Mouse (Mus musculus) lung, embryonic 14.5 days (tissue): ENCODE data around the gene Ydjc. TPM values are rescaled to one million over a fixed set of nuclear protein-coding genes. Genes with fewer than 3 reads are reported as not detected.
A peak's percentile ranks its signal among the peaks of the same experiment; 100 is the strongest.
"Not testable (repeated sequence)": the region's sequence is repeated elsewhere in the genome, so short reads cannot be mapped to it uniquely, and the experiment has no call there.

ENCODE experiments used
- ATAC-seq: fragments of 200-750 bp; cut with Nextera tagmentation; 2 replicates; pipeline ENCODE4 v1.8.0; 2017; ENCODE audit warnings: mild to moderate bottlenecking, moderate TSS enrichment, moderate library complexity; ENCODE audit not compliant: insufficient read depth
- DNase-seq: peaks from one replicate; pipeline ENCODE4 v3.0.0-alpha.2; 2015
- H3K27ac ChIP-seq: fragments of 300-500 bp; sonication (generic); 2 replicates; pipeline ENCODE4 v1.5.1; 2014; ENCODE audit warnings: low read depth, mild to moderate bottlenecking, moderate library complexity
- H3K27me3 ChIP-seq: fragments of 300-500 bp; sonication (generic); 2 replicates; pipeline ENCODE4 v1.6.1; 2014; ENCODE audit warnings: low read length, control low read depth; ENCODE audit not compliant: insufficient read depth
- H3K36me3 ChIP-seq: fragments of 300-500 bp; sonication (generic); 2 replicates; pipeline ENCODE4 v1.6.1; 2014; ENCODE audit warnings: control low read depth; ENCODE audit not compliant: insufficient read depth
- H3K4me1 ChIP-seq: fragments of 300-500 bp; sonication (generic); 2 replicates; pipeline ENCODE4 v1.6.1; 2014; ENCODE audit warnings: antibody characterized with exemption, control low read depth; ENCODE audit not compliant: insufficient read depth
- H3K4me2 ChIP-seq: fragments of 300-500 bp; sonication (generic); 2 replicates; pipeline ENCODE4 v1.6.1; 2014; ENCODE audit warnings: mild to moderate bottlenecking
- H3K4me3 ChIP-seq: fragments of 300-500 bp; sonication (generic); 2 replicates; pipeline ENCODE4 v1.5.1; 2014; ENCODE audit warnings: low read depth, low read length
- H3K9ac ChIP-seq: fragments of 300-500 bp; sonication (generic); 2 replicates; pipeline ENCODE4 v1.6.1; 2014
- H3K9me3 ChIP-seq: fragments of 300-500 bp; sonication (generic); 2 replicates; pipeline ENCODE4 v1.6.1; 2016; ENCODE audit warnings: low read depth, low read length, control low read depth
- CTCF ChIP-seq: IDR thresholded peaks from 2 replicates; pipeline ENCODE4 v1.5.1; 2016; ENCODE audit warnings: antibody characterized with exemption, low read depth
- WGBS: fragments of 180-500 bp; shearing (Covaris S2); extraction: QIAGEN DNeasy Blood & Tissue Kit; methylation state at CpG from one replicate; pipeline ENCODE4 v1.1.7; 2014; 5-methylcytosine and 5-hydroxymethylcytosine counted together
- polyA plus RNA-seq: library from polyadenylated mRNA; unstranded; fragments of >200 nt; fragmentation: Nextera tagmentation; extraction: Ambion mirVana; gene quantifications from 2 replicates; pipeline ENCODE4 v1.2.1, GENCODE M21; 2014

Gene Ydjc
- polyA plus RNA-seq, 1 experiment from 2014 or later, result 10.1 TPM

- Histone ChIP-seq H3K27me3 (no peaks in the 10 kb centered on the region), H3K4me3 (no peak overlapping the region), H3K4me1 (0 out of 2 replicates have a peak, but pooled peaks cover 2% of the 10 kb centered on the region), H3K9ac (no peak overlapping the region), H3K9me3 (no peaks in the 10 kb centered on the region), H3K27ac (no peak overlapping the region), H3K36me3 (no peaks in the 10 kb centered on the region), H3K4me2 (no peak overlapping the region)
- TF ChIP-seq CTCF, result no peak
- WGBS, result 82% methylated on average over 15 of the region's 15 CpGs
- no peak for ATAC-seq
- no peak for DNase-seq
These were observed 7.1 kb upstream of the Ydjc start for GRCm38 (mm10) chr16:17137355-17137754.

GRCm38 (mm10) chr16:17146772-17147235, 2.4 kb downstream of the Ydjc start, which contains the start of gene Ccdc116:
TSS of gene Ccdc116 (minus strand) at chr16:17147229.
- peak; percentile 70 for TF ChIP-seq CTCF
- Histone ChIP-seq H3K36me3 (peaks cover 2% of the 10 kb centered on the region), H3K27me3 (no peaks in the 10 kb centered on the region), H3K4me3 (peak within 1 kb of the TSS; percentile 58), H3K4me1 (peaks cover 14% of the 10 kb centered on the region), H3K4me2 (peak within 1 kb of the TSS; percentile 99), H3K27ac (no peak within 1 kb of the TSS), H3K9ac (peak within 1 kb of the TSS; percentile 54), H3K9me3 (no peaks in the 10 kb centered on the region)
- peak; percentile 88 for ATAC-seq
- under 1% methylated on average over 34 of the region's 34 CpGs for WGBS
- DNase-seq, result peak; percentile 94

- Histone ChIP-seq H3K27ac (no peak overlapping the region), H3K36me3 (peaks cover 8% of the 10 kb centered on the region), H3K4me1 (peaks cover 14% of the 10 kb centered on the region), H3K9ac (peak overlapping the region; percentile 54), H3K27me3 (no peaks in the 10 kb centered on the region), H3K4me3 (peak overlapping the region; percentile 58), H3K4me2 (peak overlapping the region; percentile 99), H3K9me3 (no peaks in the 10 kb centered on the region)
- ATAC-seq (peak; percentile 19; the same call in 1 of the 2 replicates), DNase-seq (peak; percentile 41)
- under 1% methylated on average over 41 of the region's 41 CpGs for WGBS
- no peak for TF ChIP-seq CTCF
These were observed 3.0 kb downstream of the Ydjc start for GRCm38 (mm10) chr16:17147391-17147929.

- Histone ChIP-seq H3K27ac (no peak overlapping the region), H3K27me3 (no peaks in the 10 kb centered on the region), H3K9ac (peak overlapping the region; percentile 54; the same call in 1 of the 2 replicates), H3K36me3 (peaks cover 15% of the 10 kb centered on the region), H3K4me2 (peak overlapping the region; percentile 99), H3K4me1 (peaks cover 14% of the 10 kb centered on the region), H3K4me3 (peak overlapping the region; percentile 58), H3K9me3 (no peaks in the 10 kb centered on the region)
- TF ChIP-seq CTCF, result peak; percentile 67
- peak; percentile 78 for DNase-seq
- WGBS, result 6% methylated on average over 16 of the region's 16 CpGs
- ATAC-seq, result peak; percentile 12; the same call in 1 of the 2 replicates
These were observed 3.7 kb downstream of the Ydjc start for GRCm38 (mm10) chr16:17148084-17148483.

- no peak for DNase-seq
- Histone ChIP-seq H3K9me3 (no peaks in the 10 kb centered on the region), H3K36me3 (peaks cover 35% of the 10 kb centered on the region), H3K4me3 (no peak overlapping the region), H3K27ac (no peak overlapping the region), H3K4me2 (no peak overlapping the region), H3K4me1 (peaks cover 14% of the 10 kb centered on the region), H3K27me3 (no peaks in the 10 kb centered on the region), H3K9ac (no peak overlapping the region)
- TF ChIP-seq CTCF, result no peak
- WGBS, result 79% methylated on average over 7 of the region's 7 CpGs
- ATAC-seq, result no peak
These were observed 6.3 kb downstream of the Ydjc start for GRCm38 (mm10) chr16:17150520-17151258.

GRCm38 (mm10) chr16:17151874-17152273, 7.5 kb downstream of the Ydjc start:
- H3K27ac ChIP-seq, result no peak overlapping the region
- H3K9ac ChIP-seq, result no peak overlapping the region
- WGBS, result 96% methylated on average over 4 of the region's 4 CpGs
- peaks cover 41% of the 10 kb centered on the region for H3K36me3 ChIP-seq
- H3K4me2 ChIP-seq, result no peak overlapping the region
- ATAC-seq, result no peak
- H3K9me3 ChIP-seq, result no peaks in the 10 kb centered on the region
- no peak for TF ChIP-seq CTCF
- no peaks in the 10 kb centered on the region for H3K27me3 ChIP-seq
- H3K4me3 ChIP-seq, result no peak overlapping the region
- H3K4me1 ChIP-seq, result peaks cover 14% of the 10 kb centered on the region
- DNase-seq, result no peak

- H3K4me2 ChIP-seq, result no peak overlapping the region
- no peak for TF ChIP-seq CTCF
- H3K9me3 ChIP-seq, result no peaks in the 10 kb centered on the region
- no peak for ATAC-seq
- no peaks in the 10 kb centered on the region for H3K4me1 ChIP-seq
- no peak overlapping the region for H3K9ac ChIP-seq
- no peak overlapping the region for H3K4me3 ChIP-seq
- no peaks in the 10 kb centered on the region for H3K27me3 ChIP-seq
- H3K36me3 ChIP-seq, result peaks cover 63% of the 10 kb centered on the region
- DNase-seq, result no peak
- no peak overlapping the region for H3K27ac ChIP-seq
- 95% methylated on average over 2 of the region's 2 CpGs for WGBS
These were observed 9.9 kb downstream of the Ydjc start for GRCm38 (mm10) chr16:17154346-17154745.

- not testable (repeated sequence) for H3K9me3 ChIP-seq, H3K27ac ChIP-seq, H3K4me2 ChIP-seq, H3K4me3 ChIP-seq, DNase-seq, H3K9ac ChIP-seq, ATAC-seq, H3K27me3 ChIP-seq, H3K4me1 ChIP-seq
- WGBS, result 76% methylated on average over 1 of the region's 1 CpGs
- peaks cover 36% of the 10 kb centered on the region for H3K36me3 ChIP-seq
These were observed 21.1 kb downstream of the Ydjc start for GRCm38 (mm10) chr16:17165478-17165877.
